Mouse (Mus musculus) intestine, embryonic 14.5 days (tissue): ENCODE data around the gene Kcng1. TPM values are rescaled to one million over a fixed set of nuclear protein-coding genes. Genes with fewer than 3 reads are reported as not detected.

Source experiments
- ATAC-seq: fragments of 200-750 bp; cut with Nextera tagmentation; replicated peaks from 2 replicates; pipeline ENCODE4 v1.8.0; 2017; ENCODE audit warnings: low read depth, moderate number of reproducible peaks, moderate TSS enrichment, moderate library complexity; ENCODE audit not compliant: low FRiP score, low TSS enrichment
- DNase-seq: peaks from one replicate; pipeline ENCODE4 v3.0.0-alpha.2; 2018; ENCODE audit warnings: low spot score
- H3K27ac ChIP-seq: fragments of 300-500 bp; sonication (generic); 2 replicates; pipeline ENCODE4 v1.5.1; 2014; ENCODE audit warnings: low read depth, mild to moderate bottlenecking, control low read depth
- H3K27me3 ChIP-seq: fragments of 300-500 bp; sonication (generic); replicated peaks from 2 replicates; pipeline ENCODE4 v1.6.1; 2014; ENCODE audit warnings: low read length, control low read depth; ENCODE audit not compliant: control insufficient read depth, insufficient read depth
- H3K36me3 ChIP-seq: fragments of 300-500 bp; sonication (generic); 2 replicates; pipeline ENCODE4 v1.6.1; 2014; ENCODE audit warnings: low read length, control low read depth; ENCODE audit not compliant: control insufficient read depth, insufficient read depth
- H3K4me1 ChIP-seq: fragments of 300-500 bp; sonication (generic); replicated peaks from 2 replicates; pipeline ENCODE4 v1.6.1; 2014; ENCODE audit warnings: low read length, control low read depth, mixed read lengths; ENCODE audit not compliant: control insufficient read depth, insufficient read depth
- H3K4me2 ChIP-seq: fragments of 300-500 bp; sonication (generic); 2 replicates; pipeline ENCODE4 v1.6.1; 2014; ENCODE audit warnings: low read length
- H3K4me3 ChIP-seq: fragments of 300-500 bp; sonication (generic); 2 replicates; pipeline ENCODE4 v1.5.1; 2014; ENCODE audit warnings: low read depth, low read length, control low read depth, mixed read lengths
- H3K9ac ChIP-seq: fragments of 300-500 bp; sonication (generic); 2 replicates; pipeline ENCODE4 v1.6.1; 2014; ENCODE audit warnings: mild to moderate bottlenecking, low read length
- H3K9me3 ChIP-seq: fragments of 300-500 bp; sonication (generic); 2 replicates; pipeline ENCODE4 v1.6.1; 2016; ENCODE audit warnings: low read length, control low read depth; ENCODE audit not compliant: control insufficient read depth
- WGBS: fragments of 180-500 bp; shearing (Covaris S2); extraction: QIAGEN DNeasy Blood & Tissue Kit; methylation state at CpG from one replicate; pipeline ENCODE4 v1.1.7; 2014; 5-methylcytosine and 5-hydroxymethylcytosine counted together
- polyA plus RNA-seq: library from polyadenylated mRNA; unstranded; fragments of >200 nt; fragmentation: Nextera tagmentation; extraction: Ambion mirVana; gene quantifications from 2 replicates; pipeline ENCODE4 v1.2.1, GENCODE M21; 2014

Gene Kcng1
- 11.7 and 12.0 TPM in 2 replicates for polyA plus RNA-seq

DNA sequence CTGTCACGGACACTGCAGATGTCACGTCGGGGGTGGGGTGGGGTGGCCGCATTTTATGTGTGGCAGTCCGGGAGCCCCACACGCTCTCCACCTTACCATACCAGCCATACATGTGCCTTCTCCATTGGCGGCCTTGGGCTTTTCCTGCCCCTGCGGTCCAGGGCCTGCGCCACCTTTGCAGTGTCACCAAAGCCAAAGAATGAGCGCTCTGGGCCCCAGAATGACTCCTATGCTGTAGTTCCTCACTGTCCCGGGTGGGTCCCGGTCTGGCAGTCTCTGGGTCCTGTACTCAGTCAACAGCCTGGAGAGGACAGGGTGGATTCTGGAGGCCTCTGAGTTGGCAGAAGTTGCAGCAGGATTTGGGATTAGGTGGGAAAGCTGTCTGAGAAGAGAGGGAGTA is at the start of gene Kcng1:
Gene Kcng1, minus strand, starts transcription at position 155 of the 400 bp plus-strand sequence.
- H3K4me2 ChIP-seq: peak within 1 kb of the TSS; percentile 91
- peak within 1 kb of the TSS; percentile 52 for H3K9ac ChIP-seq
- peak; percentile 60 for DNase-seq
- WGBS: 15% methylated on average over 12 of the region's 12 CpGs
- peaks cover 9% of the 10 kb centered on the region for H3K4me1 ChIP-seq
- H3K27me3 ChIP-seq: peaks cover 46% of the 10 kb centered on the region
- H3K36me3 ChIP-seq: no peaks in the 10 kb centered on the region
- no peak for ATAC-seq
- H3K9me3 ChIP-seq: no peaks in the 10 kb centered on the region
- H3K4me3 ChIP-seq: peak within 1 kb of the TSS; percentile 63
- no peak within 1 kb of the TSS for H3K27ac ChIP-seq

DNA sequence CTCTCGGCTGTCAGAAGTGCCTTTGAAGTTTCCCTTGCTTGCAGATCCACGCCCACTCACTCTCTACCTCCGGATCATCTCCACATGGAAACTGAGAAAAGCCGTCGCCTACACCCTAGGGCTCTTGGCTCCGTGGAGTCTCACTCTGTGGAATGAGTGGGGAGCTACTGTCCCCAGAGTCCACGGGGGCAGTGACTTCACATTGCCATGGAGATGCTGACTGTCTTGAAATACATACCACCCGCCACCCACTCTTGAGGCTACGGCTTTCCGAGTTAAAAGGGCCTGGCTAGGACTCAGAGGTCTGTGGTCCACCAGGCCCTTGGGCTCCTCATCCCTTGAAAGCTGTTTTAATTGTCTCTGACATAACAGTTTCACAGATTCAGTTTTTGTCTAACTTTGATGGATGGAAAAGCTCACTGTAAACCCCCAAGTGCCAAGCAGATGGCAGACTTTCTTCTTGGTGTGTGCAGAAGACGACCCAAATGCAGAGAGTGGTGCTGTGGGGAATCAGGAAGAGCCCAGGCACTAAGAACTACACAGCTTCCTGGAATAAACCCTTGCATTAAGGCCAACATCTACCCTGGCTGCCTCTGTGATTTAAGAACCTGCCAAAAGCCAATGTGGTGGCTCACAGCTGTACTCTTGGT is 49.0 kb upstream of the Kcng1 start:
- no peak for ATAC-seq
- Histone ChIP-seq H3K27me3 (no peaks in the 10 kb centered on the region), H3K4me1 (peaks cover 22% of the 10 kb centered on the region), H3K36me3 (no peaks in the 10 kb centered on the region), H3K9me3 (no peaks in the 10 kb centered on the region), H3K27ac (no peak overlapping the region), H3K9ac (no peak overlapping the region), H3K4me2 (no peak overlapping the region), H3K4me3 (no peak overlapping the region)
- DNase-seq: no peak
- WGBS: 62% methylated on average over 11 of the region's 11 CpGs

DNA sequence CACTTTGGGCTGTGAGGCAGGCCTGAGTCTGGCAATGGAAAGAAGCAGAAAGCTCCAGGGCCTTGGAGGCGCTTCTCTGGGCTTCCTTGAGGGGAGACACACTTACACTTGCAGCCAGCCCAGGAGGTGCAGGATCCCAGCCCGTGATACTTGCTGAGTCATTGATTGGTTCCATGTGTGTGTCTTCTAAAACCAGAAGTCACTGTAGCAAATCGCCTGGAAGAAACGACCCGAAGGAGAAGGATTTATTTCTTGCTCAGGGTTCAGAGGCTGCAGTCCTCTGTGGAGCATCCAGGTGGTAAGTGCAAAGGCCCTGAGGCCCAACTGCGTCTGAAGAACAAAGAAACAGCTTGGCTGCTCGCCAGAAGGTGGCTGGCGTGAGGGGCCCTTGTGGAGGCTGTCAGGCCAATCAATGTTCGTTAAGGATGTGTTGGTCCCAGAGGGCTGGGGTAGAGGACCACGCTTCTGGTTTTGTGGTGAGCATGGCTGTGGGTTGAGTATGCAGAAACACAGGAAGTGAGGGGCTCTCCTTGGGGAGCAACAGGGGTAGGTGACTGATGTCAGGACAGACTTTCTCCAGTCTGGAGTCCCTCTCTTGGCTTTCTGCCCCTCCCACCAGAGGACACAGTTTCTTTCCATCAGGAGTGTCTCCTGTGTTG is 40.3 kb upstream of the Kcng1 start:
- Histone ChIP-seq H3K4me1 (peaks cover 23% of the 10 kb centered on the region), H3K9ac (no peak overlapping the region), H3K9me3 (no peaks in the 10 kb centered on the region), H3K36me3 (no peaks in the 10 kb centered on the region), H3K27me3 (no peaks in the 10 kb centered on the region), H3K27ac (peak overlapping the region; percentile 39; the same call in 1 of the 2 replicates), H3K4me3 (0 out of 2 replicates have a peak overlapping the region, but pooled peaks have one; percentile 6), H3K4me2 (0 out of 2 replicates have a peak overlapping the region, but pooled peaks have one; percentile 1)
- DNase-seq: no peak
- ATAC-seq: no peak
- 44% methylated on average over 10 of the region's 10 CpGs for WGBS

DNA sequence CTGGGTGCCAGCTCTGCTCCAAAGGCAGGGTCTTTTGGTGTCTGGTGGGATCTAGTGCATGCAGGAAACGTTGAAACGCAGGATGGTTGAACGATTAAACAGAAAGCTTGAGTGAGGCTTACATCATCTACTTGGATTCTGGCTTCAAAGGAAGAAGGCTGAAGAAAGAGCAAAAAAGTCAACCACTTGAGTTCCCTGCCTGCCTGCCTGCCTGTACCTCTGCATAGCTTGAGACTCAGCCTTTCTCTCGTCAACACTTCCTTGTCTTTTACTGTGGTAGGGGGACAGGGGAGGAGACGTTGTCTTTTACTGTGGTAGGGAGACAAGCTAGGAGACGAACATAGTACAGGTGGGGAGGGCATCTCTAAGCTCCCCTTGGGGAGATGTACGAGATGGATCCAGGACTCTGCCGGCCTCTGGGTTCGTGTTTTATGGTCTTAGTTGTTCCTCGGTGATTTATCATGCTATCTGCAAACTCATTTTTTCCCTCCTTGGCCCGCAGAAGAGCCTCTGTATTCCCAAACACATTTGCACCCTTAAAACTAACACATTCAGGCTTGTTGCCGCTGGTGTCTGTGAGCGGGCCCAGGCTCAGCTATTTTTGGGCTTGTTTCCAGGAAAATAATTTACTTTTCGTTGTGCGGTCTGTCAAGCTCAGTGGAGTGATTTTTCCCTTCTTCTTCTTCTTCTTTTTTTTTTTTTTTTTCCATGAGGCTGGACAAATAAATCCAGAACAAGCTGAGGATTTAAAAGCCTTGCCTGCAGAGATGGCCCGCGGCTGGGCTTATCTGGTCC is 39.0 kb upstream of the Kcng1 start:
- Histone ChIP-seq H3K4me1 (peaks cover 24% of the 10 kb centered on the region), H3K9ac (no peak overlapping the region), H3K9me3 (no peaks in the 10 kb centered on the region), H3K27me3 (no peaks in the 10 kb centered on the region), H3K36me3 (no peaks in the 10 kb centered on the region), H3K4me3 (no peak overlapping the region), H3K4me2 (no peak overlapping the region), H3K27ac (peak overlapping the region; percentile 84)
- no peak; the same call in 1 of the 2 replicates for ATAC-seq
- DNase-seq: peak; percentile 70
- 21% methylated on average over 17 of the region's 17 CpGs for WGBS

DNA sequence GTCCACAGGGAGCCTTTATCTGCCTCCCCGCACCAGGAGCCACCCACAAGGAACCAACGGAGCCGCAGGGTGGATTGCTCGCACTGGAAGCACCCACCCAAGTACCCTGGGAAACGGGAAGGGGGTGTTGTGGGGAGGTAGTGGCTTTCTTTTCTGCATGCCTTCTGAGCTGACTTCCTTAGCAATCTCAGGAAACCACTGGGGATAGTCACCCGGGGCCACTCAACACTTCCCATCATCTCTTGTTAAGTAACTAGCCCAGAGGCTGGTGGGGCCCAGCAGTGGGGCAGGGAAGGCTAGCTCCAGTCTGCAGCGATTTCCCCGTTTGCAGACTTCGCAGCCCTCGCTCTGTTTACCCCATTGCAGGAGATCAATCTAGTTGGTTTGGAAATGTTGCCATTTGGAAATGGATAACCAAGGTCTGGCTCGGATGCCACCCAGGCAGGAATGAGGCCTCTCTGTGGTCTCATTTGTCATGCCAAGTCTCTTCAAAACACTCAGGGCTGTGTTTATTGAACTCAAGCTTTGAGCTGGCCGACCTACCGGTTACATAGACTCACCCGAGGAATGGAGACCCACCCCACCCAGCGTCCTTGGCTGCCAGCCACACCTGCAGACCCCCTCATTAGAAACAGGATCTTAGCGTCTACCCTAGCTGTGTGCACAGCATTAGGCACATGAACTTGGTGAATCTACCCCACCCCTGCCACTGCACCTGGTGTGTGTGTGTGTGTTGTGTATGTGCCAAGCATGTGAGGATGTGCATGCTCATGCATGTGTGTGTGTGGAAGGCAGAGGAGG is 33.3 kb upstream of the Kcng1 start:
- 30% methylated on average over 16 of the region's 16 CpGs for WGBS
- DNase-seq (no peak), ATAC-seq (peak; percentile 47; the same call in 1 of the 2 replicates)
- H3K27ac ChIP-seq: peak overlapping the region; percentile 9; the same call in 1 of the 2 replicates
- H3K36me3 ChIP-seq: no peaks in the 10 kb centered on the region
- H3K9ac ChIP-seq: no peak overlapping the region
- no peak overlapping the region for H3K4me2 ChIP-seq
- no peaks in the 10 kb centered on the region for H3K27me3 ChIP-seq
- no peak overlapping the region for H3K4me3 ChIP-seq
- H3K4me1 ChIP-seq: peaks cover 18% of the 10 kb centered on the region
- H3K9me3 ChIP-seq: no peaks in the 10 kb centered on the region

DNA sequence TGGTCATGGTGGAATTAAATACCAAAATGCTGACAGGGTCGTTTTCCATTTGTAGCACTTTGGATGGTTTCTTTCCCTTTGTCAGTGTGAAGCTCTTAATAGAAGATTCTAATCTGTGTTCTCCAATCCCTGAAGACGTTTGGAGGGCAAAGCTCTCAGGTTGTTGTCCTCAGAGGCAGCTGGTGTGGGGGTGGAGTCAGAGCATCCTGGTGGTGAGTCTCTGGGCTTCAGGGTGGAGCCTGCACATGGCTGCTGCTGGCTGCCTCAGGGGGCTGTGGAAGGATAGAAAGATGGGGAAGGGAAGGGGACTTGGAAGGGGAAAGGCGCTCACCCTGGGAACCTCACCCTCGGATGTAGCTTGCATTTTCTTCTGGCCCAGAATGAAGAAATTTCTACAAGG is 31.0 kb upstream of the Kcng1 start:
- H3K36me3 ChIP-seq: no peaks in the 10 kb centered on the region
- ATAC-seq (no peak), DNase-seq (no peak)
- no peak overlapping the region for H3K4me3 ChIP-seq
- H3K27me3 ChIP-seq: no peaks in the 10 kb centered on the region
- H3K9me3 ChIP-seq: no peaks in the 10 kb centered on the region
- H3K9ac ChIP-seq: no peak overlapping the region
- H3K4me1 ChIP-seq: peaks cover 14% of the 10 kb centered on the region
- no peak overlapping the region for H3K4me2 ChIP-seq
- WGBS: 40% methylated on average over 4 of the region's 4 CpGs
- H3K27ac ChIP-seq: no peak overlapping the region

DNA sequence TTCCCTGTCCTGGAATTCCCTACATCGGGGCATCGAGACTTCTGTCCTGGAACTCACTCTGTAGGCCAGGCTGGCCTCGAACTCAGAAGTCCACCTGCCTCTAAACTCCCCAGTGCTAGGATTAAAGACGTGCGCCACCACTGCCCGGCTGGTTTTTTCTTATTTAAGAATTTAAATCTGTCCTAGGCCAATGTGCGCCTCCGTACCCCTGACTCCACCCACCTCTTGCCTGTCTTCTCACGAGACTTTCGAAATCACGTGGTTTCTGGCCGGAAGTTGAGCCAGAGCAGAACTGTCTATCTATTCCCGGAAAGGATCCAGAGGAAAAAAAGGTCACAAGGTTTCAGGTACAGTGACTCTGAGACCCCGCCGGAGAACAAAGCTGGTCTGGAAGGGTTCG is 29.5 kb upstream of the Kcng1 start:
- ATAC-seq: no peak
- Histone ChIP-seq H3K27me3 (no peaks in the 10 kb centered on the region), H3K4me2 (no peak overlapping the region), H3K27ac (no peak overlapping the region), H3K4me3 (no peak overlapping the region), H3K9me3 (no peaks in the 10 kb centered on the region), H3K36me3 (no peaks in the 10 kb centered on the region), H3K9ac (no peak overlapping the region), H3K4me1 (peaks cover 14% of the 10 kb centered on the region)
- 92% methylated on average over 16 of the region's 16 CpGs for WGBS
- DNase-seq: no peak

DNA sequence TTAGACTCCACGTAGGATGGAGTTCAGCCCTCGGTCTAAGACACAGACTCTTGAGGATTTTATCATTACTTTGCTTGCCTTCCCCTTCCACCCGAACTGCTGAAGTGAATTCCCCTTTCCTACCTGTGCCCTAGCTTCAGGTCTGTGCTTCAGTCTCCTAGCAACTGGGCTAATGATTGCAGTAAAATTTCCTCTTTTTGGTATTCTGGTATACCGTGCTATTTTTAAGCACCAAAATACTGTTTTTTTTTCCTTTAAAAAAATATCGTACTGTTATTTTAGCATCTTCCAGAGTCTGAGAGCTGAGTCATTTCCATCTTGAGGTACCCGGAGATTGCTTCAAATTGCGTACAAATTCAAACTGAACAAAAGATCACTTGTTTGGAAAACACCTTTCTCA is 27.4 kb upstream of the Kcng1 start:
- Histone ChIP-seq H3K4me2 (no peak overlapping the region), H3K4me1 (no peaks in the 10 kb centered on the region)

More for the DNA sequence above, 27.4 kb upstream of the Kcng1 start:
- no peaks in the 10 kb centered on the region for H3K27me3 ChIP-seq
- no peak overlapping the region for H3K27ac ChIP-seq
- ATAC-seq (no peak), DNase-seq (no peak)
- no peak overlapping the region for H3K9ac ChIP-seq
- H3K4me3 ChIP-seq: no peak overlapping the region
- 46% methylated on average over 7 of the region's 7 CpGs for WGBS
- no peaks in the 10 kb centered on the region for H3K36me3 ChIP-seq
- no peaks in the 10 kb centered on the region for H3K9me3 ChIP-seq
